Mouse (Mus musculus): Measurements from ENCODE around the gene Gga1.

GRCm38 (mm10) chr15:78843581-78844469, 33.2 kb upstream of the Gga1 start:
- TF ChIP-seq CTCF (conservative IDR thresholded peaks at IDR 0.05; ENCODE audit: insufficient read depth, insufficient read length, low read depth, low read length) (no peak), POLR2A (IDR thresholded peaks at IDR 0.05; ENCODE audit: low read depth, low read length) (no peak)

Measured in kidney, adult 2 months (tissue).